Mouse (Mus musculus) yolk sac, embryonic 10.5 days (tissue): ENCODE measurements around the gene Rab15.

ENCODE experiments used
- DNase-seq: peaks from one replicate; pipeline ENCODE4 v3.0.0-alpha.2; 2017; ENCODE audit warnings: low spot score

Rab15 gene

GRCm38 (mm10) chr12:76778305-76779083 lies 44.2 kb downstream of the Rab15 start:
- DNase-seq: no peak

- no peak for DNase-seq
Measured at GRCm38 (mm10) chr12:76777845-76778244, 44.9 kb downstream of the Rab15 start.

GRCm38 (mm10) chr12:76776898-76777297 lies 45.8 kb downstream of the Rab15 start:
- DNase-seq: no peak

GRCm38 (mm10) chr12:76775132-76775531 lies 47.6 kb downstream of the Rab15 start:
- no peak for DNase-seq

GRCm38 (mm10) chr12:76774652-76775051 lies 48.1 kb downstream of the Rab15 start:
- DNase-seq: no peak

GRCm38 (mm10) chr12:76771540-76771939 lies 51.2 kb downstream of the Rab15 start:
- DNase-seq: no peak

GRCm38 (mm10) chr12:76770841-76771500 lies 51.7 kb downstream of the Rab15 start:
- no peak for DNase-seq

- DNase-seq: no peak
Measured at GRCm38 (mm10) chr12:76765901-76766630, 56.6 kb downstream of the Rab15 start.

- DNase-seq: peak; percentile 93
Measured at GRCm38 (mm10) chr12:76765354-76765851, 57.3 kb downstream of the Rab15 start, which contains the start of the genes Churc1 and Fntb. Gene Churc1, plus strand, starts transcription at chr12:76765538. Gene Fntb, plus strand, starts transcription at chr12:76765589.

- DNase-seq: peak; percentile 7
Measured at GRCm38 (mm10) chr12:76752652-76753318, 69.9 kb downstream of the Rab15 start.

- DNase-seq: no peak
Measured at GRCm38 (mm10) chr12:76750866-76751459, 71.7 kb downstream of the Rab15 start.
